Mouse (Mus musculus) spleen, adult 18-20 months (tissue): ENCODE results near the gene Rgs13.
"Not testable (repeated sequence)": the region's sequence is repeated elsewhere in the genome, so short reads cannot be mapped to it uniquely, and the experiment has no call there.

Source experiments
- DNase-seq, 2 experiments: peaks; one replicate each; pipeline ENCODE4 v3.0.0; 2022; ENCODE audit warnings: mixed read lengths in 2 of 2

Rgs13 gene

GRCm38 (mm10) chr1:144151401-144152183 is 25.6 kb downstream of the Rgs13 start:
- no peak for DNase-seq

- no peak for DNase-seq
Measured at GRCm38 (mm10) chr1:144149997-144150396, 27.2 kb downstream of the Rgs13 start.

DNA sequence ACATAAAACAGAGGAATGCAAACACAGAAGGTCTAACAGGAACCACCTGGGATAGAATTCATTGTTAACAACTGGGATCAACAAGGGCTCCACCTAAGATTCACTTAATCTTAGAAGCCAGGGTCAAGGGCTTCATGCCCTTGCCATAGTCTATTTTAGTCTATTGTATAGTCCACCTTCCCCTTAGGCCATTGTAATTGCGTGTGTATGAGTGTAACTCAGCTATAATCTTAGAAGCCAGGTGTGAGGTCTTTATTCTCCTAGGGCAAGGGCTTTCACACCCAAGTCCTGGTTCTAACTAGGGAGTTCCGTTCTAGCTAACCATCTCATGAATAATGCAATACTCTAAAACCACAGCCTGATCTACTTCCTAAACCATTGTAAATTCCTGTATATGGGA is 35.8 kb downstream of the Rgs13 start:
- not testable (repeated sequence) for DNase-seq

- no peak for DNase-seq
Measured at GRCm38 (mm10) chr1:144139847-144140246, 37.3 kb downstream of the Rgs13 start.

DNA sequence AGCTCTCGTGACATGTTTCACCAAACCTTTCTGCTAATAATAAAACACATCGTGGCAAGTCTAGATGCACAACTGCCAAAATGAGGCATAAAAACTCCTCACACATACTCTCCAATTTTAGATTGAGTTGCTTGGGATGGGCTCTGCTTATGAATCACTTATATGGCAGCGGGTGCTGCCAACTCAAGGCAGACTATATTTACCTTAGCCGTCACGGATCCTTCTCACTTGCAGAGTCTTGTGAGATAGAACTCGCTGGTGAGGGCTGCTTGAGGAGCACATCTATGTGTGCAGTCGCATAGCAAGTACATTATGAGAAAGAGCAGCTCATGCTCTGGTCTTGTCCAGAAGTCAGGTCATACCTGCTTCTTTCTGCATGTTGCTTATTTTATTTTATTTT is 49.2 kb downstream of the Rgs13 start:
- no peak for DNase-seq

DNA sequence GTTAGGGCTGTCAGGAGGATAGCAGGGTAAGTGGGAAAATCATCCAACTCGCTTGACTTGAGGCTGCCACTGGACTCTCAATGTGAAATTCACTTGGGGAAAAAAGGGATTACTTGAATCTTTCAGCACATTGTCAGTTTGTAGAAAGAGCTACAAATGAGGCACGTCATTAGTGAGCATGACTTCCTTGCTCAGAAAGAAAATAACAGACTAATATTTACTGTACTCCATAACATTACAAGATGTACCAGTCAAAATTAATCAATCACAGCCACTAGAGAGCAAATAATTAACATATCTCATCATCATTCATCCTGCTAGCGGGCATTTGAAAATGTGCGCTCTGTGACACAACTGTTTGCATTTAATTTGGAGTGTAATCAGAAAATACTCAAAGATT is 57.1 kb downstream of the Rgs13 start:
- no peak for DNase-seq

GRCm38 (mm10) chr1:144119456-144119855 is 57.7 kb downstream of the Rgs13 start:
- no peak for DNase-seq

GRCm38 (mm10) chr1:144115848-144116727 is 61.1 kb downstream of the Rgs13 start:
- DNase-seq, result no peak

DNA sequence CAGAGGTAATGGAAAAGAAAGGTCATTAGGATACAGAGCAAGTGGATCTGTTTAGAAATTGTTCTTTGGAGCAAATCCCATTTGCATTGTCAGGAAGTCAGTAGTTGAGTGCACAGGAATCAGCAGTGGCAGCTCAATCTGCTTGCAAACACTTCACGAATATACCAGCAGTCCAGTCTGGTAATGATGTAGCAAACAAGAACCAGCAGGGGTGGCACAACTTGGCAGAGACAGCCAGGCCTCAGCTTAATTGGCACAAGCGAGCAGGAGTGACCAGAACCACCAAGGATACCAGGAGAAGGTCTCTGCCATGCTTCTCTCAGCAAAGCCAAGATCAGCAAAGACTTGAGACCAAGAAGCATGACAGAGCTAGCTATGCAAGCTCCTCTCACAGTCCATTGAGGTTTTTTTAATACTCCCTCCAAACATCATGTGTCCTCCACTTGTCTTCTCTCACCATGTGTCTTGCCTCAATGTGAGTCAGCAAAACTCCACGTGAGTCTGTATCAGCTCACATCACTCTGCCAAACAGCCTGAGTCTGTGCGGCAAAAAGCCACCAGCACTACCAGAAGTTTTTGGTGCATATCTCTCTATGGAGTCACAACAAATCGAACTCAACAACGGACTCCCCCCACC is 63.6 kb downstream of the Rgs13 start:
- no peak for DNase-seq

- no peak for DNase-seq
Measured at GRCm38 (mm10) chr1:144112946-144113345, 64.2 kb downstream of the Rgs13 start.

GRCm38 (mm10) chr1:144098587-144099258 is 78.4 kb downstream of the Rgs13 start:
- DNase-seq, result no peak

GRCm38 (mm10) chr1:144090410-144090809 is 86.8 kb downstream of the Rgs13 start:
- no peak for DNase-seq
